Mouse (Mus musculus) midbrain, postnatal 0 days (tissue): ENCODE measurements at regions not wholly inside any gene's neighbourhood (a gene's known extent, or its start where the extent isn't known, plus 50 kb on each side); places are given as distances from the start of the nearest gene placed in this dataset.

Source experiments
- ATAC-seq: fragments of 200-750 bp; cut with Nextera tagmentation; 2 replicates; pipeline ENCODE4 v1.8.0; 2017; ENCODE audit warnings: moderate number of reproducible peaks, mild to moderate bottlenecking, moderate TSS enrichment, moderate library complexity; ENCODE audit not compliant: low FRiP score
- DNase-seq: peaks from one replicate; pipeline ENCODE4 v3.0.0-alpha.2; 2015; ENCODE audit warnings: low spot score
- H3K27ac ChIP-seq: fragments of 300-500 bp; sonication (generic); 2 replicates; pipeline ENCODE4 v1.5.1; 2014; ENCODE audit warnings: low read depth, mild to moderate bottlenecking, low read length, mixed read lengths
- H3K27me3 ChIP-seq: fragments of 300-500 bp; sonication (generic); 2 replicates; pipeline ENCODE4 v1.6.1; 2014; ENCODE audit warnings: low read length, control low read depth, mixed read lengths; ENCODE audit not compliant: insufficient read depth
- H3K36me3 ChIP-seq: fragments of 300-500 bp; sonication (generic); 2 replicates; pipeline ENCODE4 v1.6.1; 2014; ENCODE audit warnings: low read length, control low read depth, mixed read lengths; ENCODE audit not compliant: insufficient read depth
- H3K4me1 ChIP-seq: fragments of 300-500 bp; sonication (generic); 2 replicates; pipeline ENCODE4 v1.6.1; 2014; ENCODE audit warnings: mild to moderate bottlenecking, control low read depth, antibody characterized with exemption, low read length, mixed read lengths; ENCODE audit not compliant: insufficient read depth
- H3K4me2 ChIP-seq: fragments of 300-500 bp; sonication (generic); 2 replicates; pipeline ENCODE4 v1.6.1; 2014; ENCODE audit warnings: low read depth, mild to moderate bottlenecking, low read length, mixed read lengths; ENCODE audit not compliant: poor library complexity, severe bottlenecking
- H3K4me3 ChIP-seq: fragments of 300-500 bp; sonication (generic); 2 replicates; pipeline ENCODE4 v1.5.1; 2014; ENCODE audit warnings: low read depth, mild to moderate bottlenecking, low read length, moderate library complexity
- H3K9ac ChIP-seq: fragments of 300-500 bp; sonication (generic); replicated peaks from 2 replicates; pipeline ENCODE4 v1.6.1; 2014; ENCODE audit warnings: mild to moderate bottlenecking, low read length, moderate library complexity, mixed read lengths; ENCODE audit not compliant: poor library complexity, severe bottlenecking
- H3K9me3 ChIP-seq: fragments of 300-500 bp; sonication (generic); 2 replicates; pipeline ENCODE4 v1.6.1; 2016; ENCODE audit warnings: low read length, control low read depth
- CTCF ChIP-seq: IDR thresholded peaks from 2 replicates; pipeline ENCODE4 v1.5.1; 2016; ENCODE audit warnings: antibody characterized with exemption, mild to moderate bottlenecking
- WGBS: fragments of 180-500 bp; shearing (Covaris S2); extraction: QIAGEN DNeasy Blood & Tissue Kit; methylation state at CpG from one replicate; pipeline ENCODE4 v1.1.7; 2014; 5-methylcytosine and 5-hydroxymethylcytosine counted together

DNA sequence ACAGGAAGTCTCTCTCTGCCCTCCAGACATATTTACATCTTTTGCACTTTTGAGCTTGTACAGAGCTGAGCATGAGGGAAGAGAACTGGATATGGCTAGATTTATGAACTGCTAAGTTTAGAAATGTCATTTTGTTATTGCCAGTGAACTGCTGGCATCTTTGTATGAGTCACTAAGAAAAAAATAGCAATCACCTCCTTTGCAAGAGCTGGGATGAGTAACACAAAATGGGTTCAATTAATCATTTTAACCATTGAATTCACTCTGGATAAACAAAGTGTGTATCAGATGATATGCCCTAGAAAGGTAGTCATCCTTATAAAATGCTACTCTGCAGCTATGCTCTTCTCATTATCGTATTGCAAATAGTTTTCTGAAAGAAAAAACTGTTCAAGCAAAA lies 214.7 kb upstream of the Zfp352 start:
- no peaks in the 10 kb centered on the region for H3K4me1 ChIP-seq
- H3K4me3 ChIP-seq = no peak overlapping the region
- H3K36me3 ChIP-seq = no peaks in the 10 kb centered on the region
- H3K27me3 ChIP-seq = no peaks in the 10 kb centered on the region
- DNase-seq (no peak), ATAC-seq (no peak)
- H3K9ac ChIP-seq = no peak overlapping the region
- H3K4me2 ChIP-seq = no peak overlapping the region
- H3K9me3 ChIP-seq = no peaks in the 10 kb centered on the region
- no peak for TF ChIP-seq CTCF
- no peak overlapping the region for H3K27ac ChIP-seq
- WGBS = 83% methylated on average over 1 of the region's 1 CpGs

DNA sequence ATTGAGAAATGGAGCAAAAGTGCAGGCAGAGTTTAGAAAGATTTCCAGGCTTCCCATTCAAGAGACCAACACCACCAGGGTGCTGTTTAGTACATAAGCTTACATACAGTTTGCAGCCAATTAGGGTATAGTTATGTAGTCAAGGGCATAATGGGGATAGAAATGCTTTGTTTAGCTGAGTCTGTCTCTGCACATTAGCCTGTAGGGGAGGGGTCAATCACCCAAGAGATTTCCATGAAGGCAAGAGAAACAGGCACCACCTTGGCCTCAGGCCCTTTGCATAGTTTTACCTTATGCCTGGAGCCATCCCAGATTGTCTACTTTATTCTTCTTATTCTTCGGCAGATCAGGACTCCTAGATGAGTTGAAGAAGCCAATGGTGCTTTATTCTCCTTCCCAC lies 205.9 kb upstream of the Zfp352 start:
- no peaks in the 10 kb centered on the region for H3K9me3 ChIP-seq
- H3K4me2 ChIP-seq = no peak overlapping the region
- H3K4me1 ChIP-seq = no peaks in the 10 kb centered on the region
- WGBS = 92% methylated on average over 1 of the region's 1 CpGs
- H3K4me3 ChIP-seq = no peak overlapping the region
- no peak for TF ChIP-seq CTCF
- H3K9ac ChIP-seq = no peak overlapping the region
- no peak overlapping the region for H3K27ac ChIP-seq
- H3K27me3 ChIP-seq = no peaks in the 10 kb centered on the region
- ATAC-seq (no peak), DNase-seq (no peak)
- H3K36me3 ChIP-seq = no peaks in the 10 kb centered on the region

DNA sequence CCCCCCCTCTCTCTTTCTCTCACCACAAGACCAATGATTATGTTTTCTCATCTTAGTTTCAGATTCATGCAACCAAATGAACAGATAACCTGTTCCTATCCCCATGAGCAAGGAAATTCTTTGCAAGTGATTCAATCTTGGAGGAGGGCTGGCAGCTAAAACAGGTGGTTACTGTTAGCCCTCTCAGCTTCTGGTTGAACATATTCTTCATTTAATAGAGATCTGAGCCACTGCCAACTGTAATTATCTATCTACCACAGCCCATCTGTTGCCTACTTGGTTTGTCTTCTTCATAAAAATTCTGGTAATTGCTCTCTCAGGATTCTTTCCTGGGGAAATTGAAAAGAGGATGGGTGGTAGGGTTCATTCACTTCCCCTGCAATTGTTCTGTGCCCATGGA lies 204.4 kb upstream of the Zfp352 start:
- no peaks in the 10 kb centered on the region for H3K4me1 ChIP-seq
- no peaks in the 10 kb centered on the region for H3K36me3 ChIP-seq
- ATAC-seq (no peak), DNase-seq (peak; percentile 30)
- no peaks in the 10 kb centered on the region for H3K27me3 ChIP-seq
- no peak overlapping the region for H3K27ac ChIP-seq
- no peak for TF ChIP-seq CTCF
- H3K4me3 ChIP-seq = no peak overlapping the region
- H3K9me3 ChIP-seq = no peaks in the 10 kb centered on the region
- no peak overlapping the region for H3K9ac ChIP-seq
- H3K4me2 ChIP-seq = no peak overlapping the region
